Mouse (Mus musculus): ENCODE results near the gene Fndc8.

The Fndc8 gene

DNA sequence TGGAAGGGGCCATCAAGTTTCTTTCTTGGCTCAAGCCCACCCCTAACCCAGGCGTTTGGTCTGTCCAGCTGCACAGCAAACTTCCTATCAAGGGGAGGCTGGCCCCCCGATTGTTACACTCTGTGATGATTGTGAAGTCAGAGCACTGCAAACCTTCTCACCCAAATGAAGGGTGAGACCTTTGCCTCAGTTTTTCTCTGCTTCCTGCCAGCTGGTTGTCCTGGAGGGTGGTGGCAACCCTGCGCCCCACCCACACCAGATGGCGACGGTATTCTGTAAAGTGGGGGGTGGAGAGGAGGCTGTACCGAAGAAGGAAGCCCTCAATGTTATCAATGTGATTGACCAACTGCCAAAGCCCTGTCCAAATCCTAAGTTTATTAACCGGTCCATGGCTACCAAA is at the start of gene Fndc8:
Fndc8 (plus strand) TSS at position 189 of the 400 bp plus-strand sequence.
- no peak for DNase-seq (ENCODE audit: low spot score in 2 of 2)

- DNase-seq (ENCODE audit: low spot score in 2 of 2): no peak
Observed at GRCm38 (mm10) chr11:82844771-82845414, 47.0 kb upstream of the Fndc8 start.

GRCm38 (mm10) chr11:82845415-82846078 is 46.4 kb upstream of the Fndc8 start:
- peak in 1 of 2 experiments; percentile 67 for DNase-seq (ENCODE audit: low spot score in 2 of 2)

- DNase-seq (ENCODE audit: low spot score in 2 of 2): no peak
Observed at GRCm38 (mm10) chr11:82846079-82846436, 45.9 kb upstream of the Fndc8 start.

DNA sequence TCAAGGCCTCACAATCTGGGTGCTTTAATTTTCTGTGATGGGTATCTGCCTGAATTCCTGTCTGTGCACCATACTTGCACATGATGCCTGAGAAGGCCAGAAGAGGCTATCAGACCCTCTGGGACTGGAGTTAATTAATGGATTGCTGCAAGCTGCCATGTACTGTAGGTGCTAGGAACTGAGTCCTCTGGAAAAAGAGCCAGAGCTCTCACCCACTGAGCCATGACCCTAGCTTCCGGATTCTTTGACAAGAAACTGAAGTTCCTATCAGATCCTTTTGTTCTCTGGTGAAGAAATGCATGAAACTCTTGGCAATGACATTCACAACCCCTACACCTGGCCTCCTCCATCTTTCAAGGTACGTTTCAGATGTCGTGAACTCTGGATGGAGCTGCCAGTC is 45.0 kb upstream of the Fndc8 start:
- no peak for DNase-seq (ENCODE audit: low spot score in 2 of 2)

DNA sequence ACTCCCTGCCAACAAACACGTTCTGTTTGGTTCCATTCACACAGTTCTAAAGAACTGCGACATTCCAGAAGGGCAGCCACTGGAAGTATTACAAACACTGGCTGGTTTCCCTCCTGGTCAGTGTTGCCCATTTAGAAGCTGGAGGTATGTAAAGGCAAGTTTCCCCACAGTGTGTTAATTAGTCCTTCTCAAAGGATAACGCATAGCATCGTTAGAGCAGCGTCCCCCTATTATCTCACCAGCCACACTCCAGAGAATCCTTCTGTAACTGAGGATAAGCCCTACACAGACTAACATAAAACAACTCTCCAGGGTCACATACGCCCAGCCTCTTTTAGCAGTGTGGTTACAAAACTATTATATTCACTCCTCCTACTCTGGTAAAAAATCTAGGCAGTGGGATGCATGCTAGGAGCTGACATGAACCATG is 44.3 kb upstream of the Fndc8 start:
- DNase-seq (ENCODE audit: low spot score in 2 of 2): no peak

DNA sequence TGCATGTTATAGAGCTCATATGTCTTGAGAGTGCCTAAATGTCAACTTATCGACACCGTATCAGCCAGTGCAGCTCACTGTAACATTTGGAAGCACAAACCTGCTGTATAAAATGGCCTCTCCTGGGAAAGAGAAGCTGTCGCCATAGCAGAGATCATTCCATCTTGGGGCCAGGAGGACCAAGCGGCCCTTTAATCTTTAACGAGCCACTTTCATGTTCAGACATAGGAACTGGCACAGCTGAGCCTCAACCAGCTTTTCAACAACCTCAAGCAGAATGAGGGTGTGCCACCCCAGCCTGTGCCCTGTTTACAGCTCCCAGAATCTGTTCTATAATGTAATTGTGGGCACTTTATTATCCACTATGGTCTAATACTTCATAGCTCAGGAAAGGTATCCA is 41.7 kb upstream of the Fndc8 start:
- no peak for DNase-seq (ENCODE audit: low spot score in 2 of 2)

DNA sequence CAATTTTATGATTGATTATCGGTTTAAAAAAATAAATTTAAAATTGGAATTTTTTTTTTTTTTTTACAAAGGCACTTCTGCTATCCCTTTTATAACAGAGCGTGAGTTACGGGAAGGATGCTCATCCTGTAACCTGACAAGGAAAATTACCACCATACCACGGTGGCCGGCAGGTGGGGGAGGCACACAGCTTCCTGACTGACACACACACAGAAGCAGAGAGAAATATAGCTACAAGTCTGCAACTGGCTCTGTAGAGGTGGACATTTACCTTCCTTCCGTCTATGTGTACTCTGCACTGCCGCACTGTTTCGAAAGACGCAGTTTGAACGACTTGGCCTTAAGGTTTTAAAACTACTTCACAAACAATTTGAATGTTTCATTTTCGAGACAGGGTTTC is 39.8 kb upstream of the Fndc8 start:
- DNase-seq (ENCODE audit: low spot score in 2 of 2): no peak

DNA sequence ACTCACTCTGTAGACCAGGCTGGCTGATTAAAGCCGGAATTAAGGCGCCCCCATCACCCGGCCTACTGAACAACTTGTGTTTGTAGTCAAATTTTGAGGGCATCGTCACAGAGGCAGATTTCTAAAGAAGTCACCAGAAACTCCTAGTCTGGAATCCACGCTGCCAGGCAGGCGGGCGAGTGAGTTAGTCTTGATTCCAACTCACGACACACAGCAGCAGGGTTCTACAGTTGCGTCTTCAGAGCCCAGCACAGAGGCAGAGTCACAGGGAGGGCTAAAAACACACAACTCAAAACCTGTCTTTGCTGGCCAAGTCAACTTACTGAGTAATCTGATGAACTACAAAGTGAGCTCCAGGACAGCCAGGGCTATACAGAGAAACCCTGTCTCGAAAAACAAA is 39.4 kb upstream of the Fndc8 start:
- no peak for DNase-seq (ENCODE audit: low spot score in 2 of 2)

DNA sequence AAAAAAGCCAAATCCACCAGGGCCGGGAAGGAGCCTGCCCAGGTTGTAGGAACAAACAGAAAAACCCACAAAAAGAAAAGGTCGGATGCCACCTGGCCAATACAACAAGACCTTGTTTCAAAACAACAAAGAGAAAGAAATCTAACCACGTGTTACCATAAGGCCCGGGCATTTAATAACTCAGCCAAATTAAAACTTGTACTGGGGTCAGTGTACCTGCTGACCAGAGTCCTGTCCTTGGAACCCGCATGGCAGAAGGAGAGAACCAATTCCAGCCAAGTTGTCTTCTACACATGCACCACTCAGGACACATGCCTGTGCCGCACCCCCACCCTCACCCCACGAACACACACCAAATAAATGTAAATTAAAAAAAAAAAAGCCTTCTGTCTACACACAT is 39.0 kb upstream of the Fndc8 start:
- DNase-seq (ENCODE audit: low spot score in 2 of 2): no peak

DNA sequence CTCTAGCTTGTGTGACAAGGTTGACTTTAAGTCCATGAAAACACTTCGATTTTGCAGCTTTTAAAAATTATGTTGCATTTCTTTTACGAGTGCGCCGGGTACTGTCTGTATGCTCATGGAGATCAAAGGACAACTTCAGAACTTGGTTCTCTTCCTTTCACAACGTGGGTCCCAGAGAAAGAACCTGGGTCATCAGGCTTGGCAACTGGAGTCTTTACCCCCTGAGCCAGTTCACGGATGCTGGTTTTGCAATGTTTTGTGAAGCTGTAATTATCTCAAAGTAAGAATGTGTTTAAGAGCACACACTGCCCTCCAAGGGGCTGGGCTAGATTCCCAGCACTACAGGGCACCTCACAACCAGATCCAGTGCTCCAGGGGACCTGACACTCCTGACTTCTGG is 37.8 kb upstream of the Fndc8 start:
- DNase-seq (ENCODE audit: low spot score in 2 of 2): no peak

GRCm38 (mm10) chr11:82855327-82855973 is 36.5 kb upstream of the Fndc8 start:
- DNase-seq (ENCODE audit: low spot score in 2 of 2): no peak

- DNase-seq (ENCODE audit: low spot score in 2 of 2): no peak
Observed at GRCm38 (mm10) chr11:82856032-82856431, 35.9 kb upstream of the Fndc8 start.

DNA sequence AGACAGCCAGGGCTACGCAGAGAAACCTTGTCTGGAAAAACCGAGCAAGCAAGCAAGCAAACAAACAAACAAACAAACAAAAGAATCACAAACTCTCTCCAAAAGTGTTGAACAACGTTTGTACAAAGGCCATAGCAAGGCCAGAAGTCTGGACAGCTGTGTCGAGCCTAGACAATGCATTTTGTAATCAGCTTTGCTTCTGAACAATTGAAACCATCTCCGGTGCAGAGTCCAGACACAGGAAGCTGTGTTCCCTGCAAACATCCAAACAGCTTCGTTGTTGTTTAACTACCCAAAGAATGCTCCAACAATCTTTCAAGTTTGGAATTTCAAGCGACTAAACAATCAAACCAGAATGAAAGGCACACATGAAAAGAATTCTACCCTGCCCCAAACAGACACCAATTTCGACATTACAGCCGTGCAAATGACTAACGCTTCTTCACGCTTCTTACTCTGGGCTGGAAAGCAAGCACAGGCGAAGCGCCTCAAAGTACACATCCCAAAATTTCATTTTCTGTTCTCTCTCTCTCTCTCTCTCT is 34.5 kb upstream of the Fndc8 start:
- no peak for DNase-seq (ENCODE audit: low spot score in 2 of 2)

GRCm38 (mm10) chr11:82860759-82861158 is 31.2 kb upstream of the Fndc8 start:
- no peak for DNase-seq (ENCODE audit: low spot score in 2 of 2)

DNA sequence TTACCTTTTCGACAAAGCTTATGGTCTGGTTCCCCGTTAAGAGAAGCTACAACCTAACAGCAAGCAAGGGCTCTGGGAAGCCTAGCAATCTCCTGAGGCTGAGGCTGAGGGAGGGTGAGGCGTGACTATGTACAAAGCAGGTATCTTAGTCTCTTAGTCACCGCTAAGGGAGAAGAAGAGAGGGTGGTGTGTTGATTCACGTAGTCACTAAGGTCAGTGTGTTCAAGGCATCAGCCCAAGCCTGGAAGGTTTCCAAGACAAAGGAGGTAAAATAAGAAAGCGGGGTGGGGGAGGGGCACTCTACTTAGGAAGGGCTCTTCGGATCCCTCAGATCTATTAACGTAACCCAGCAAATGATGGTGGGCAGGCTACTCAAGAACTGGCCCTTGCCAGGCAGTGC is 30.4 kb upstream of the Fndc8 start:
- DNase-seq (ENCODE audit: low spot score in 2 of 2): no peak

- DNase-seq (ENCODE audit: low spot score in 2 of 2): no peak
Observed at GRCm38 (mm10) chr11:82862638-82863037, 29.3 kb upstream of the Fndc8 start.

GRCm38 (mm10) chr11:82863059-82863458 is 28.9 kb upstream of the Fndc8 start:
- DNase-seq (ENCODE audit: low spot score in 2 of 2): no peak

DNA sequence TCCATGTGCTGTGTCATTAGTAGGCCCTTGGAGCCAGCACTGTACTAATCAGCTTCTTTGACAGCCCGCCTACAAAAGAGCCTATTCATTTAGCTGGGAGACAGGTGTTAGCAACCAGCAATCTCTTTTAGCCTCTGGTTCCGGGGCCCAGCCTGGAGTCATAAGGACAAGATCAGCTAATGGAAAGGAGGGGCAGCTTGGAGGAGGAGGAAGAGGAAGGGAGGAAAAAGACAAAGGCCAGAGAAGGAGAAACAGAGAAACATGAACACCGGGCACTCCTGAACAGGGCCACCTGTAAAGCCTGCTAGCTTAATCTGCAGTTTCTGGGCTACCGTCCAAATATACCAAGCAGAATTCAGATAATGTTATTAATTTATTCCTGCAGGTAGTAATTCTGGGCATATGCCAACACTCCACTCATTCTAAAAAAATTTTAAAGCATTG is 28.4 kb upstream of the Fndc8 start:
- no peak for DNase-seq (ENCODE audit: low spot score in 2 of 2)

DNA sequence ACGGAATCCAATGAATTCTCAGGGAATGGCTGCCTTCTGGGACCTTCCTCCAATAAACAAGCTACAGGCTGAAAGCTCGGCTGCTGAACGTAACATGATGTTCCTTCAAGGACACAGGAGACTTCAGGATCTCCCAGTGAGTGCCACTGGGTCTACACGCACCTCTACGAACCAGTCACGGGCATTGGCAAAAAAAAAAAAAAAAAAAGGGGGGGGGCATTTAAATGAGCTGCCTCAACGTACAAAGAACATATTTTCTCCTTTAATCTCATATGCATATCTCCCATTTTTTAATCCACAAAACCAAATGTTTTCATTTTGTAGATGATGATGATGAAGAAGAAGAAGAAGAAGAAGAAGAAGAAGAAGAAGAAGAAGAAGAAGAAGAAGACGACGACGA is 26.0 kb upstream of the Fndc8 start:
- no peak for DNase-seq (ENCODE audit: low spot score in 2 of 2)

DNA sequence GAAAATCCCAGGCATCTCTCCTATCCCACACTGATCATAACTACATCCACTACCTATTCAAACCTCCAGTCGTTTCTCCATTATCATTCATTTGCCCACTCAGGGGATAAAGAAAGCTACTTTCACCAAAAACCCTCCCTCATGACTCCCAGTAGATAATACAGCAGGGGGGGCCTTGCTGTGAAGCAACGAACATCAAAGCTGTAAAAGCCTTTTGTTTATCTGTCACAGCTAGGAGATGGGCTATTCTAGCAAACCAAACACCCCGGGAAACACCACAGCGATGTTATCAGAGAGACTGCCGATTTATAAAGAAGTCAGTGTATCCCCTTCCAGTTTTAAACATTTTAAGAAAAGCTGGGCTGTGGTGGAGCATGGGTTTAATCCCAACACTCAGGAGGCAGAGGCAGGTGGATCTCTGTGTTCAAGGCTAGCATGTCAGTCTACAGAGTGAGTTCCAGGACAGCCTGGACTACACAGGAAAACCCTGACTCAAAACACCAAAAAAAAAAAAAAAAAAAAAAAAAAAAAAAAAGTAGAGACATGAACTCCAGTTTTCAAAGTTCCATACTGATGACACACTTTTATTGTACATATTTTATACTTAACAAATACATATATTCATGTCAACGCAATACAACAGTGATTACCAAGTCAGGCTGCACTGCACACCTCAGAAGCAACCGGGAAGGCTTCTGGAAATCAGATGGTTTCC is 24.9 kb upstream of the Fndc8 start:
- no peak for DNase-seq (ENCODE audit: low spot score in 2 of 2)

DNA sequence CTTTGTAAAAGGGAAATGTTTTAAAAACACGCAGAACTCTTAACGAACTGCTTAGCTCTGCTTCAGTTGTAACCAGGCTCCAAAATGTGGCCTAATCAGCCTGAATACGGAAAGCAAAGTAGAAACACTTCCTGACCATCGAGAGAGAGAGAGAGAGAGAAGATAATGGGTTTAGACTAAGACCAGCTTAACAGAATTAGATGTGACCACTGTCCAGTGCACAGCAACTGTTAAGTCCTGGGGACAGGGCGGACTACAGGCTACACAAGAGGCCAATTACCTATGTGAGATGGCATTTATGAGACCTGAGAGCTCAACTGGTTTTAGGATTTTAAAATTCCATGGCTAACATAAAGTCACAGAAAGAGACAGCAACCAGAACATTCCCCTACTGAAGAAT is 24.0 kb upstream of the Fndc8 start:
- no peak for DNase-seq (ENCODE audit: low spot score in 2 of 2)

All from left cerebral cortex, adult 9 months (tissue).